Mouse (Mus musculus) embryonic fibroblast, embryonic 13.5 days (primary cell): ENCODE measurements around the gene Khdrbs1.

Experiments
- CTCF ChIP-seq: IDR thresholded peaks from 2 replicates; pipeline ENCODE4 v1.5.1; 2011; ENCODE audit warnings: mild to moderate bottlenecking, control low read depth, low read length, moderate library complexity, borderline replicate concordance; ENCODE audit not compliant: insufficient read depth
- POLR2A ChIP-seq: IDR thresholded peaks from 2 replicates; pipeline ENCODE4 v1.6.1; 2011; ENCODE audit warnings: low read depth, mild to moderate bottlenecking, control low read depth, low read length, moderate library complexity

- TF ChIP-seq CTCF (no peak), POLR2A (no peak)
These were observed 41.4 kb upstream of the Khdrbs1 start for GRCm38 (mm10) chr4:129783506-129783905.
